Mouse (Mus musculus): ENCODE measurements around the gene Fbxo46.

The Fbxo46 gene

DNA sequence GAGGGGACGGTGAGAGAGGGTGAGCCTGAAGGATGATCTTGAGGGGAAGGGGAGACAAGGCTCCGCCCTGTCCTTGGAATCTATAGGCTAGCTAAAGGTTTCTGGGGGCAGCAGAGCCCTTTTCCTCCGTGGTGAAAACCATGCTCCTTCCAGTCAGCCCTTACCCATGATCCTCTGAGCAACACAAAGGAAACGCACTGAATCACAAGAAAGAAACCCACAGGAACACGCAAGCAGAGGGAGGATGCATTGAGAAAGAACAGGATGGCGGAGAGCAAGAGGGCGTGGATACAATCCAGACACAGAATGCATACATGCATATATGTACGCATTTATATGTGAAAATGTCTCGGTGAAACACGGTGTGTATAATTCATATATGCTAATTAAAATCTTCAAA, 49.8 kb downstream of the Fbxo46 start:
- no peak for DNase-seq (ENCODE audit: low spot score)

DNA sequence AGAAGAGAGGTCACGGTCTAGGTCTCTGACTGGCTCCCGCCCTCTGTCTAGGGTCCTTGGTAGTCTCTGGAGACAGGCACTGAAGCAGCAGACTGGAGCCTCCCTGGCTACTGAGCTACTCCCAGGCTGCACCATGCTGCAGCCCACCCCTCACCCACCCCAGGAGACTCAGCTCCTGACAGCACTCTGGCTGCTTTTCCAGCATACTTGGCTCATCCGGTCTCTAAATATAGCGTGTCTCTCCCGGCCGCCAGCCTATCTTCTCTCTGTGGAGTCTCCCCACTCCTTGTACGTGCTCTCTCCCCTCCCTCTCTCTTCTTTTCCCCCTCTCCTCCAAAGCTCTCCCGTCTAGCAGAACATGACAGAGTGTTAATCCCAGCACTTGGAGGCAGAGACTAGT, 50.5 kb downstream of the Fbxo46 start:
- DNase-seq (ENCODE audit: low spot score): no peak

DNA sequence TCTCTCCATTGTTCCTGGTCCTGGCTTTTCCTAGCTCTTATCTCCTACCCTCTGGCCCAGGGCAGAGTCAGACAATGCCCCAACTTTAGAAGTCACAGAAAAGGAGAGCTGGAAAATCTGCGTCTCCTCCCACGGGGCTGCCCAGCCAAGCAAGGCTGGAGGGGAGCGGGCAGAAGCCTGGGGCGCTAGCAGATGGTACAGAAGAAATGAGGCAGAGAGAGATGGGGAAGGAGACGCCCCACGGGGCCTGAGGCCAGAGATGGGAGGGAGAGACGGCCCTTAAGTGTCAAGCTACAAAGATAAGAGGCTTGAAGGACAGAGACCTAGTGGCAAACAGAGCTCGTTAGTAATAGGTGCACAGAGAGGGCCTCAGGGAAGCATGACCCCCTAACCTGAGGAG, 52.2 kb downstream of the Fbxo46 start:
- DNase-seq (ENCODE audit: low spot score): no peak

DNA sequence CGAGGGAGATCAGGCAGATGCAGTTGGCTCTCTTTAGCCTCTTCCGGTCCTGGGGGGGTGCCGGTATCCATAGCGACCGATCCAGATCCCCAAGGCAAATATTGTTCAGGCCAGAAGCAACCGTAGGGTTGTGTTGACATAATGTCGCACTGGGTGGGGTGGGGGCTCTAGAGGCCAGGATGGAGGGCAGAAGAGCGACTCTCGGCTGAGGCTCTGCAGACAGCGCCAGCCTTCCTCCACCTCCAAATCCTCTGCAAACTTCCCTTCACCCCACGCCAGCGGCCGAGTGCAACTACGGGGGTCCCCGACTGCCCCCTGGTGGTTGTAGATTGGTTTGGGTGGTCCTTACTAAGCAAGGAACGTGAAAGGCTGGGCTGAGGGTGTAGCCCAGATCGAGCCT, 53.2 kb downstream of the Fbxo46 start:
- DNase-seq (ENCODE audit: low spot score): peak; percentile 94

DNA sequence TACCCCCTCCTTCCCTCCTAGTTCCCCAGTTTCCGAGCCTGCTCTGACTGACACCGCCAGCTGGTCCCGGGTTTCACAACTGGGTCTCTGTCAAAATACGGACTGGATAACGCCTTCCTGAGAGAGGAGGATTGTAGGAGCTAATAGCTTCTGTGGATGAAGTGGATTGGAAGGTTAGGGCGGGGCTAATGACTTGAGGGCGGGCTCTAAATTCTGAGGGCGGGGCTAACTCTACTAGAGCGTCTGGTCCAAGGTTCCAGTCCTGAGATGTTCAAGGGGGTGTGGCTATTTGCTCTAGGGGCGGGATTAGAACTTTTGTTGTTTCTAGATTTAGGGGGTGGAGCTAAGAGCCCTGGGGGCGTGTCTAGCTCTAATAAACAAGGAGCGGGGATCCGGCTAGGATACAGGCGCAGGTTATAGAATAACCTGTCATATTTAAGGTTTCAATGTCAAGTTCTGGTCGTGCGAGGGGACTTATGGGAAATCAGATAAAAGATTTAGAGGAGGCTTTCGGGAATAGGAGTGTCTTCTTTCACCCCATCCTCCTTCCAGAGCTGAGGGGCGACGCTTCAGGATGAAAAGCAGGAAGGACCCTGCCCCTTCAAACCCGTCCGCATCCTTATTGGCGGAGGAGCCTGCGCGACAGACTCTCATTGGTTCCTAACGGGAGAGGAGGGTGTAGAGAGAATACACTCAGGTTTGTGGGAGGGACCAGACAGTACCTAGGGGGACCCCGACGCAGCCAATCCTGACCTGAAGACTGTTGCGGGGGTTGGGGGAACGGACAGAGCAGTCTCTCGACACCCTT, 56.3 kb downstream of the Fbxo46 start, which contains the start of gene Eml2:
Gene Eml2, plus strand, starts transcription at position 714 of the 808 bp plus-strand sequence.
- DNase-seq (ENCODE audit: low spot score): peak; percentile 84

DNA sequence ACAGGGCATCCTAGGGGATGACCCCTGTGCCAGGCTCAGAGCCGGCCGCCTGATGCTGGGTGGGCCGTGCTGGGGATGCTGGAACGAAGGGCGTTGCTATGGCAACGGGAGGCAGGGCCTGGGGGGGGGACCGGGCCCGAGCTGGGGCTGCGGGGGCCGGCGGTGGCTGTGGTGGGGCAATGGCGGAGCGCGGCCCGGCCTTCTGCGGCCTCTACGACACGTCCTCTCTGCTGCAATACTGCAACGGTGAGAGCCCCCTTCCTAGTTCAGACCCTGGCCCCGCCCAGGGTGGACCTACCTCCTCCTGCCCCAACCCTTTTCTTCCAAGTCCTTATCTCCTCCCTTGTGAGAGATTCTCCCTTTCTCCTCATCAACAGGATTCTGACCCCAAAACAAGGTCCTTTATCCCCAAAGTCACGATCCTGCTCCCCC, 56.9 kb downstream of the Fbxo46 start:
- no peak for DNase-seq (ENCODE audit: low spot score)

DNA sequence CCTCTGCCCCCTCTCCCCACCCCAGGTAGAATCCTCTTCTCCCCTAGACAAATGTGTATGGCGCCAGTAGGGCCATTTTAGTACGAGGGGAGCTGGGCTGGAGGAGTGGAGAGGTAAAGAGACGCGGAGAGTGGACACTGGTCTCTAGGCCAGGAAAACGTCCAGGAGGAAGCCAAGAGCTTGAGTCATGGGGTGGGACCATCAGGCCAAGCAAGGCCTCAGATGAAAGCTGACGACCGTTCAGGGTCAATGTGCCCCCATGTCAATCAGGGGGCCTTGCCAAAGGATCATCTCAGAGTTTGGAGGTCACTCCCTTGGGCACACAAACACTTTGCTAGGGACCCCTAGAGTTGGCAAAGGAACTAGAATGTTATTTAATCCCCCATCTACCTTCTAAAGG, 57.6 kb downstream of the Fbxo46 start:
- no peak for DNase-seq (ENCODE audit: low spot score)

DNA sequence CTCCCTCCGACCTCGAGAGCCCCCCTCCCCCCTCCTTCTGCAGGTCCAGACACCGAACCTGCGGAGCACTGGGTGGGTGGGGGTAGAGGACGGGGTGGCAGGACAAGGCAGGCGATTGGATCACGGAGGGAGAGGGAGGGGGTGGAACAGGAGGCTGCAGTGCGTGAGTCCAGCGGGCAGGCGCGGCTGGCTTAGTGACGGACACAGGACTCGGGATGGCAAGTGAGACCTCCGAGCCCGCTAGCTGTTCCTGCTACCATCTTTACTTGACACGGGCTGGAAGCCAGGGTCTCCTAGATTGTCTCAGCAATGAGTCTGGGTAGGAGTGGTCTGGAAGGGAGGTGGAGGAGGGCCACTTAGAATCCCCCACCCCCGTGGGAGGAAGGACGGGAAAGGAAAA, 58.4 kb downstream of the Fbxo46 start:
- no peak for DNase-seq (ENCODE audit: low spot score)

DNA sequence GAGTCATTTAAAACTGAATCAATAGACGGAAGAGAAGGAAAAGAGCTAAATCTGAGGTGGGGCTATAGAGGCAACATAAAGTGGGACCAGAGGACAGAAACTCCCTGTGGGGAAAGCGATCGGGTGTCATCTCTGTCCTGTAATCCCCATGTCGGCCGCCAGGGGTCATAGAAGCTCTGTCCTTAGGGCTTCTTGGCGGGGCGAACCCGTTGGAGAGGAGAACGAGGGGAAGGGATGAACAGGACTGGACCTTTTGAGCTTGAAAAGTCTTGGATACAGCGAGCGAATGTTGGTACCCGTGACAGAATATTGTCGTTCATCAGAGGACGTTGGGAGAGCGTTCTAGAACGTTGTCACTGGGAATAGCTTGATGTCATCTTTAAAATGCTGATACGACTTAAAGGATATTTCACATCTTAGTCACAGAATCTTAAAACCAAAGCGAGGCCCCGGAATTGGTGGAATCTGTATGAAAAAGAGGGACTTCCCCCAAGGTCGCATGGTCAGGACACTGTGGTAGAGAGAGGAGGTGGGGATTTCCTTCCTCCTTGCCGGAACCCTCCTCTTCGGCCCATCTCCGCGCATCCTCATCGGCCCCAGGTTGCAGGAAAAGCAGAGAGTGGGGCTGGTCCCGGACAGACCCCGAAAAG, 58.9 kb downstream of the Fbxo46 start:
- peak; percentile 83 for DNase-seq (ENCODE audit: low spot score)

DNA sequence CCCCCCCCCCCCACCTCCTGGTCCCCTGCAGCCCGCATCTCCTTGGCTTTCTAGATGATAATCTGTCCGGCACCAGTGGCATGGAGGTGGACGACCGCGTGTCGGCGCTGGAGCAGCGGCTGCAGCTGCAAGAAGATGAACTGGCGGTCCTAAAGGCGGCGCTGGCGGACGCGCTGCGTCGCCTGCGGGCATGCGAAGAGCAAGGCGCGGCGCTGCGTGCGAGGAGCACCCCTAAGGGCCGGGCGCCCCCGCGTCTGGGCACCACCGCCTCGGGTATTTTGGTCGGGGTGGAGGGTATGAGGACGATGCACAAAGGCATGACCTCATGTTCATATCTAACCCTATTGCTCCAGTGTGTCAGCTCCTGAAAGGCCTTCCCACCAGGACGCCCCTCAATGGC, 59.5 kb downstream of the Fbxo46 start:
- peak; percentile 84 for DNase-seq (ENCODE audit: low spot score)

DNA sequence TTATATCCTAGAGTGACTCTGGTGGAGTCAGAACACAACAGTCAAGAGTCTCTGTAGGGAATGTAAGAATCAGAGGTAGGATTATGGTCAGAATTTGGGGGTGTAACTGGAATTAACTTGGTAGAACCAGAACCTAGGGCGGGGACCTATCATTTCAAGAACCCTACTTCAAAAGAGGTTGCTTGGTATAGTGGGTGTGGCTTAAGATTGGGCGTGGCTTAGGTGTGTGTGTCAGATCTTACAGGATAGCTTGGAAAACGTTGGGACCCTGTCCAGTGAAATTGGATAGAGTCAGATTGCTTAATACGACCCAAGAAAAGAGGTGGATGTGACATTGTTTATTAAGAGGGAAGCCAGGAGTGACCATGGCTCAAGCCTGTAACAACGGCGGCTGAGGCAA, 60.3 kb downstream of the Fbxo46 start:
- no peak for DNase-seq (ENCODE audit: low spot score)

DNA sequence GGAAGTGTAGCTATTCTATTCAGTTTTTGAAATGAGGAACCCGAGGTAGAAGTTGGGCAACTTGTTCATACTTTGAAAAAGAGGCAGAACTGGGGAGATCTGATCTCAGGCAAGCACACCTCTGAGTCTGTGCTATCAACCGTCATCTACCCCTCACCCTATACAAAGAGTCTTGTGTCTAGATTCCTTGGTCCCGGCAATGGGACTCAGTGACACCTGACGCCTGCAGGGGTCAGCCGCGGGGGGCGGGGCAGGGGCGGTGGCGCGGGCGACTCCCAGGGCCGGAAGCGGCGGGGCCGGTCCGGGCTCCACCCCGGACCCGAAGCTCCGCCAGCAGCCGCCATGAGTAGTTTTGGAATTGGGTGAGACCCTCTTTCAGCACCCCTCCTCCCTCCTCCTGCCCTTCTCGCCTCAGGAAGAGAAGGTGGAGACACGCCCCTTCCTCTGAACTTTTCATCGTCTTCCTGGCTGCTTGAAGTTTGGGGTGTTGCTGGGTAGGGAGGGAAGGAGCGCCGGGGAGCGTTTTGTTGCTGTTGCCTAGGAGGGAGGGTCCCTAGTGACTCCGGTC, 61.3 kb downstream of the Fbxo46 start:
- peak; percentile 70 for DNase-seq (ENCODE audit: low spot score)

DNA sequence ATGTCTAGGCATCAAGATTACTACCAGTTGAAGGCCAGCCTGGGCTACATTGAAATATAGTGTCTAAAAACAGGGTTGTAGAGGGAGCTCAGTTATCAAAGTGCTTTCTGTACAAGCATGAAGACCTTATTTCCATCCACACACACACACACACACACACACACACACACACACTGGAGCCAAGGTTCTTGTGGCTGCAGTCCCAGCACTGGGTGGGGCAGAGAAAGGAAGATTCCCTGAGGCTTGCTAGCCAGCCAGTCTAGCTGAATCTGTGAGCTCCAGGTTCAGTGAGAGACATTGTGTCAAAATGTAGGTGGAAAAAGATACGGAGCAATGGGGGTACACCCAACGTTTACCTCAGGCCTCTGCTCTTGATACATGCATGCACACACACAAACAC, 64.6 kb downstream of the Fbxo46 start:
- no peak for DNase-seq (ENCODE audit: low spot score)

DNA sequence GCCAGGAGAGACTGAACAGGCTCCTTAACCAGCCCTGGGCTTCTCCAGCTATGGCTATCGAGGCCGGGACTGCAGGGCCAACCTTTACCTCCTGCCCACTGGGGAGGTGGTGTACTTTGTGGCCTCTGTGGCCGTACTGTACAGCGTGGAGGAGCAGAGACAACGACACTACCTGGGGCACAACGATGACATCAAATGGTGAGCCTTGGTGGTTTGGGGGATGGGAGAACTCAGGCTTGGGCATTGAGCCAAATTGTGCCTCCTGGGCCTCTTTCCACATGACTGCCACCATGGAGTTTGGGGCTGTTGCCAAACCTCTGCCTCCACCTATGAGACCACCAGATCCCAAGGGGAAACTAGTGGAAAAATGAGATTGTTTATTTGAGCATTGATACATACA, 65.1 kb downstream of the Fbxo46 start:
- DNase-seq (ENCODE audit: low spot score): peak; percentile 68
